Mouse (Mus musculus): ENCODE measurements around the gene D330020A13Rik.
A peak's percentile ranks its signal among the peaks of the same experiment; 100 is the strongest.

D330020A13Rik gene

DNA sequence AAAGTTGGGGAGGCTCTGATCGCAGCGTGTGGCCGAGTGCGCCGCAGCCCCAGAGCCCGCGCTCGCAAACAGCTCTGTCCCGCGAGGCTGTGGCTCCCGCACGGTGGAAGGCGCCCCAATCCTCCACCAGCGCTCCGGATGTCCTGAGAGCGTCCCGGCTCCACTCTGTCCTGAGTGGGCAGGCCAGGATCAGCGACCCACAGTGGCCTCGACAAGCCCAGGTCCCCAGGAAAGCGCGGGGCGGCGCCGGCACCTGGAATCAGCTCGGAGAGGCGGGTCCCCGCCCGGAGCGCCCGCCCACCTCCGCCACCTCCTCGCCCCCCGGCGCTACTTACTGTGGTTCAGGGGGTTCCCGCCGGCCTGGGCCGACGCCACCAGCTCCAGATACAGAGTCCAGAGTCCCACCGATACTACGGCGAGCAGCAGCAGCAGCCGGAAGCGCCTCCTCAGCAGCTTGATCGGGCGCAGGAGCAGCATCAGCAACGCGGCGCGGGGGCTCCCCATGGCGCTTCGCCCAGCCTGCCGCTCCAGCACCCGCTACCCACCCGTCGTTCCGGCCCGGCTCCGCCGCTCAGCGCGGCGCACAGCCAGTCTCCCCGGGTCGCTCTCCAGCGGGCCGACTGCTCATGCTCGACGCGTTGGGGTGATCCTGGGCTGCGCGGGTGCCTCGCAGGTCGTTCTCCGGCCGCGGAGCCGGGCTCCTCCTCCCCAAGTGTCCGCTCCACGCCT lies at the start of gene D330020A13Rik, which contains the start of gene B4galnt3:
D330020A13Rik (plus strand) TSS at position 309 of the 729 bp plus-strand sequence.
B4galnt3 (minus strand) TSS at position 504 of the 729 bp plus-strand sequence.
- DNase-seq (ENCODE audit: low spot score in 2 of 2), result peak in 1 of 2 experiments; percentile 37

DNA sequence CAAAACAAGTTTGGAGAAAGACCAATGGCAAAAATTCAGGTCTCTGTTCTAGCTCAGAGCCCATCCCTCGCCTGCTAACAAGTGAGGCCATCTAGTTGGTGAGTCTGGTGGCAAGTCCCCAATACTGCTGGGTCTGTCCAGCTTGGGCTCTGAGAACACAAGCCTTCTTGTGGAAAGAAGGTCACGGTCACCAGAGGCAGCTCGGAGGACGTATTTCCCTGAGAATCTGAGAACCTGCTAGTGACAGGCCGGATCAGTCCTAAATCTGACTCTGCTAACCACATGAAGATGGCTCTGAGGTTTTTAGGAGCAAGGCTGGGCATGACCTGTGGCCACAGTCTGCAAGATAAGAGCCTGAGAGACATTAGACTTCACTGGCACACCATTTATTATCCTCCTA lies 47.5 kb upstream of the D330020A13Rik start:
- DNase-seq (ENCODE audit: low spot score in 2 of 2), result no peak

DNA sequence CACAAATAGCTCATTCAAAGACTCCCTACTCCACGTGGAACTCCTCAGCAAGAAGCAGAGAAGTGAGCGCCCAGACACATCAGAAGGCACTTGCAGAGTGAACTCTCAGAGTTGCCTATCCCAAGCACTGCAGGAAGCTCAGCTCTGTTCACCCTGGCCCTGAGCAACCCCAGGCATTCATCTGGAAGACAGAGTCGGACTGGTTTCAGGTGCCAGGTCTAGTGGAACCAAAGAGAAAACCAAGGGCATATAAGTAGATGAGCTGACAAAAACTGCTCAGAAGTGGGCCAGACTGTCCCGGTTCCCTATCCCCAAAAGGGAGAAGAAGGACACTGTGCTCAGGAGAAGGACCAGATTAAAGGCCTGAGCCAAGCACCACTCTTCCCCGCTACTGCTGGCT lies 44.3 kb upstream of the D330020A13Rik start:
- no peak for DNase-seq (ENCODE audit: low spot score in 2 of 2)

DNA sequence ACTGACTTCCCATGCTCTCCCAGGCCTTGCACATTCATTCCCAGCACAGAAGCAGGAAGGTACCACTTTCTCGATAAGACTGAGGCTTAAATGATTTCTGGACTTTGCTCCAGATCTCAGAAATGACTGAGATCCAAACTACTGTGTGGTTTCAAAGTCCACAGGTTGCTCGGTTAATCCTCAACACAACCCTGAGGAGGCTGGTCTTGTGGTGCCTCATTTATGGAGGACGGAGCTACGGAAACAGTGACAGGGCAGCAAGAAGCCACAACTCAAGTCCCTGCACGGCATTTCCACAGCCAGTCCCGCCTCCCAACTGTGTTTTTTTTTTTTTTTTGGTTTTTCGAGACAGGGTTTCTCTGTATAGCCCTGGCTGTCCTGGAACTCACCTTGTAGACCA lies 43.2 kb upstream of the D330020A13Rik start:
- no peak for DNase-seq (ENCODE audit: low spot score in 2 of 2)

DNA sequence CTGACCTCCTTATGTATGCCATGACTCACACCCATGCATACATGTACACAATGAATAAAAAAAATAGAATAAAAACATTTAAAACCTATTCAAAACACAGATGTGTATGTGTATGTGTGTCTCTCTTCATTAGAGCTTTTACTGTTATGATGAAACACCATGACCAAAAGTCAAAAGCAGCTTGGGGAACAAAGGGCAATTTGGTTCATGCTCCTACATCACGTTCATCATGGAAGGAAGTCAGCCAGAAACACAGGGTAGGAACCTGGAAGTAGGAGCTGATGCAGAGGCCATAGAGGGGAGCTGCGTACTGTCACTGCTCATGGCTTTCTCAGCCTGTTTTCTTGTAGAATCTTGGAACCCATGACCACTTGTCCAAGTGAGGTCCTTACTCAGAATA lies 41.4 kb upstream of the D330020A13Rik start:
- no peak for DNase-seq (ENCODE audit: low spot score in 2 of 2)

DNA sequence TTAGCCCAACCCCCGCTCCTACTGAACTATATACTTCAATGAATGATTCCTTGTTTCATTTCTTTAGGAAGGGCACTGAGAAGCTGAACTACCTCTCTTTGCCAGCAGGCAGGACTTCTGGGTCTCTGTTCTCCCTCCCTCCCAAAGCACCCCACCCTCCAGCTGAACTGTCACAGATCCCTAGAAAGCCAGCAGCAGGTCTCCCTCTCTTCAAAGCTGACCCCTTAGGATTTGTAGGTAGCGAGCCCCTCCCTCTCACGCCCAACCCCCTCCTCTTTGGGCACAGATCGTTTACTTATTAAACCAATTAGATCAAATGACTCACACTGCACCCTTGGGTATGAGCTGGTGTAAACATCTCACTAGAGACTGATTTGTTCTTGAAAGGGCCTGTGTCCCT lies 39.5 kb upstream of the D330020A13Rik start:
- no peak for DNase-seq (ENCODE audit: low spot score in 2 of 2)

DNA sequence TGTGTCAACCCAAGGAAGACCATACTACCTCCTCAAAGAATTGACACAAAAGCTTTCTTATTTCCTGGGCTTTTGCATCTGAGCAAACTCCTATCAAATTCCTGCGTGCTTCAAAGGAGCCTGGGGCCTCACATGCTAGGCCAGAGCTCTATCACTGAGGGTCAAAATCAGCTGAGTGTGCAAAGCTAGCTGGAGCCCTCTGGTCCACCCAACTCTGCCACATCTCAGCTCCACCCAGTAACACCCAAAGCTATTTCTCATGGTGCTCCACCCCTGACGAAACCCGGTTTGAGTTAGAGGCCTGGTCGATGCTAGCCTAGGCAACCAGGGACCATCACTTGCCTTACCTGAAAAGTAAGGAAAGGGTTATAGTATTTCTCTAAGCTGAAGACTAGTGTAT lies 39.0 kb upstream of the D330020A13Rik start:
- no peak for DNase-seq (ENCODE audit: low spot score in 2 of 2)

DNA sequence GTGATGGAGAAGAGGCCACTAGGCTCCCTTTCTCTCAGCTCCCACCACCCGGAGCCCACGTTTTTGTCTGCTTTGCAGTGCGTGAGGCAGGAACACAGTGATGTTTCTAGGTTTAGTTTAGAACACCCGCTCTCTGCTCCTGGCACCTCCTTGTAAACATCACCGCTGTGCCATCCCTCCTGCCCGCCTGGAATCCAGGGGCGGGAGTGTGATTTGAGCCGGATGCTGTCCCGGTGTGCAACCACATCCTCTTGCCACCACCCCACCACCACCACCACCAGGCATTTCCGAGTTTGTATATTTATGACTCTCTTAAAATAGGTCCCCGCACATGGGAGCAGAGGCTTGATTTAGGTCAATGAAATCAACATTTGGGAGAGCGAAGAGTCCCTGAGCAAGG lies 38.5 kb upstream of the D330020A13Rik start:
- no peak for DNase-seq (ENCODE audit: low spot score in 2 of 2)

DNA sequence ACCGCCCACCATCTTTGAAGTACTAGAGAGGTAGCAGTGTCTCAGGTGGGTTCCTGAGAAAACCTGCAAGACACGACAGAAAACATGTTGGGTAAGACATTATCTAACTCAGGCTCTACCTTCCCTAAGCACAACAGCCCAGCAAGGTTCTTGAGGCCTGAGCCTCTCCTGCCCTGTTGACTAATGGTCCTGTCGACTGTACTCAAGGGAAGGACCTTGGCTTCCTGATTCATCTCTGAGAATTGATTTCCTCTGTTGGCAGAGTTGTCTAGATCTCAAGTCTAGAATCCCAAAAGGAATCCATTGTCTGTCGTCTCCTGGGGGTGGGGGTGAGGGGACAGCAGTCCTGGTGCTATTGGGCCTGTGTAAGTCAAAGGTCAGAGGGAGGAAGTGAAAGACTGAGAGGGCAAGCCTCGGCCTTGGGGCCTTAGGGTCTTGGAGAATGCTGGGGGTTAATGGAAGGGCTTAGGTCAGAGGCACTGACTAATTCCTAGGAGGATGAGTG lies 37.7 kb upstream of the D330020A13Rik start:
- no peak for DNase-seq (ENCODE audit: low spot score in 2 of 2)

DNA sequence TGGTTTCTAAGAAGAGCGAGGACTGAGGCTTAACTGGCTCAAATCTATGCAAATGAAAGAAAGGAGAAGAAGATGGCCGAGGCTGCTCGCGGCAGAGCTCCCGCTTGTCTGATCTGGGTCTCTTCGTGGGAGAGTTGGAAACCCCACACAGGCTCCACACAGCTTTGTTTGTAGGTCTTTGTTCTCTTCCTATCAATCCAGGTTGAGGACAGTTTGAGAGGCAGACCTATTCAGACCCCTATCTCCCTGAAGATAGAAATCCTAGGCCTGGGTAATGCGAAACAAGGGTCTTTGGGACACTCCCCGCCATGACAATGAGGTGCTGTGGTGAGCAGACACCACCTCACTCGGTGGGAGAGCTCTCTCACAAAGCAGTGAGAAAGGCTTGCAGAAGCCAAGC lies 34.7 kb upstream of the D330020A13Rik start:
- no peak for DNase-seq (ENCODE audit: low spot score in 2 of 2)

- DNase-seq (ENCODE audit: low spot score in 2 of 2), result no peak
Measured at GRCm38 (mm10) chr6:120262886-120263531, 31.2 kb upstream of the D330020A13Rik start.

- no peak for DNase-seq (ENCODE audit: low spot score in 2 of 2)
Measured at GRCm38 (mm10) chr6:120263608-120264007, 30.6 kb upstream of the D330020A13Rik start.

DNA sequence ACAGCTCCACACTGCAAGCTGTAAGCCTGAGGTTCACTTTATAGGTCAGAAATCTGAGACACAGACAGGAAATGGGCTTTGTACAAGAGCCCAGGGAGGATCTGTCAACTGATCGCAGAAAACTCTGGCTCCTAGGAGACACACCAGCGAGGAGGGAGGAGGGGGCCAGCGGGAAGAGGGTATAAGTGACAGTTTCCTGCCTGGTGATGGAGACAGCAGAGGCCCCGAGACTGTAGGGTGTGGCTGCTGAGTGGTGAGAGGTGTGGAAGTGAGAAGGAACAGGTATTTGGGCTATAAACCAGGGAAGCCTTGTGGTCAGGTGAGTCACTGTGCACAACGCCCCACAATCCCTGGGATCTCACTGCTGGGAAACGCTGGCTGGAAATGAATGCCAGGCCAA lies 30.0 kb upstream of the D330020A13Rik start:
- no peak for DNase-seq (ENCODE audit: low spot score in 2 of 2)

DNA sequence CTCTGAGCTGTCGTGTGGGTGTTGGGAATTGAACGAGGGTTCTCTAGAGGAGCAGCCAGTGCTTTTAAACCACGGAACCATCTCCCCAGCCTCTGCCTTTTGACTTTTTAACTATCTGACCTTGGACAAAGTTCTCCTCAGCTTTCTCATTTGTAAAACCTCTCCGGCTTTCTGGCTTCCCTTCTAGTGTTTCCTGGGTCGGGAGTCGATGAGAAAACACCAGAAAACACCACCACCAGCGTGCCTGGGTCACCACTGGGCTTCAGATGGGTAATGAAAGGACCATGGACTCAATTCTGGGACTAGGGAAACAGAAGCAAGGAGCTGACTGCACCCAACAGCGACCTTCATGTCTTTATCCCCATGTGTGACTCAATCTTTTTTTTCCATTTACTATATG lies 20.0 kb upstream of the D330020A13Rik start:
- DNase-seq (ENCODE audit: low spot score in 2 of 2), result no peak

- DNase-seq (ENCODE audit: low spot score in 2 of 2), result peak in 1 of 2 experiments; percentile 3
Measured at GRCm38 (mm10) chr6:120274887-120275286, 19.3 kb upstream of the D330020A13Rik start.

DNA sequence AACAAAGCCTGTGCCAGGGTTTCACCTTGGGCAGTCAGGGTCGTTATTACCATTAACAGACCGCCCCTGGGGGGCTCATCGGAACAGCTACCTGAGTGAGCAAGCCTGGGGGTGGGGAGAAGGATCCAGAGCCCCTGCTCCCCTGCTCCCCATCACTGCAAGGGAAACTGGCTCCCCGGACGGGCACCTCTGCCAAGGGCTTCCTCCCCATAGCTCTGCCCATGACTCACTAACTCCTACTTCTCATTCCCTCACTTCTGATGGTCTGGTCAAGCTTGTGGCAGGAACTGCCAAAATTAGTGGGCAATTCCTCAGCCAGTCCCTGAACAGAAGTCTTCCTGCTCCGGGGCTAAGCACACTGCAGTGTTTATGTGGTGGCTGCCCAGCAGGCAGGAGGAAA lies 18.9 kb upstream of the D330020A13Rik start:
- no peak for DNase-seq (ENCODE audit: low spot score in 2 of 2)

DNA sequence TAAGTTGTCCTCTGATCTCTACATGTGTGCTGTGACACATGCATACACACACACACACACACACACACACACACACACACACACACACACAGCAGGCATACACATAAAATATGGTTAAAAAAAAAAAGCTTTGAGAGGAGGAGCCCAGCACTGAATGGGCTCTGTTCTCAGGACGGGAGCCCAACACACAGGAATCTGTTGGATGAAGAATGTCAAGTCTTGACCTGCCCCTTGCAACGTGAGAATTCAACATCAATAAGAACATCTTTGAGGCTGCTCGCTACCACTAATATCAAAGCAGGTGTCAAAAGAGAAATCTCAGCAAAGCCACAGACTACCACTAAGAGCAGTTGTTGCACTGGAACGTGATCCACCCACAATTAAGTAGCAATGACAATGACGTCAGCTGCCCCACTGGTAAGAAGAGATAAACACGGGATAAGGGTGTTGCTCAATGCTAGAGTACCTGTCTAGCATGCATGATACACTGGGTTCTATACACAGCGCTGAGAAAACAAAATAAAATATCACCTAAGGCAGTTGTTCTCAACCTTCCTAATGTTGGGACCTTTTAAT lies 17.2 kb upstream of the D330020A13Rik start:
- DNase-seq (ENCODE audit: low spot score in 2 of 2), result no peak

DNA sequence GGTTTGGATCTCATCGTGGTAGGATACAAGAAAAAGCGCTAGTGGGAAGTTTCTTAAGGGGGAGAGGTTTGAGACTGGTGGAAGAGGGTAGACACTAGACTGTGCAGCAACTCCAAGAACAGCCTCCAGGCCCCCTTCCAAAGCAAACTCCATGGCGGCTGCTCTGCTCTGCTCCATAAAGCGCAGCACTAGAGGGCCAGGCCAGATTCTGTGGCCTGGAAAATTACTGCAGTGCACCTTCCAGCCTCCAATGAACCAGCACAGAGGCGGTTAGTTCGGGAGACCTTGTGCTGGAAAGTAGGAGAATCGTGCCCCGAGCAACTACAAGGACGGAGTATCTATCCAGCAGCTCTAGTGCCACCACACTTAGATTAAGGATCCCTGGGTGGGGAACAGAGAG lies 6.9 kb upstream of the D330020A13Rik start:
- DNase-seq (ENCODE audit: low spot score in 2 of 2), result no peak

- DNase-seq (ENCODE audit: low spot score in 2 of 2), result no peak
Measured at GRCm38 (mm10) chr6:120288541-120288940, 5.6 kb upstream of the D330020A13Rik start.

DNA sequence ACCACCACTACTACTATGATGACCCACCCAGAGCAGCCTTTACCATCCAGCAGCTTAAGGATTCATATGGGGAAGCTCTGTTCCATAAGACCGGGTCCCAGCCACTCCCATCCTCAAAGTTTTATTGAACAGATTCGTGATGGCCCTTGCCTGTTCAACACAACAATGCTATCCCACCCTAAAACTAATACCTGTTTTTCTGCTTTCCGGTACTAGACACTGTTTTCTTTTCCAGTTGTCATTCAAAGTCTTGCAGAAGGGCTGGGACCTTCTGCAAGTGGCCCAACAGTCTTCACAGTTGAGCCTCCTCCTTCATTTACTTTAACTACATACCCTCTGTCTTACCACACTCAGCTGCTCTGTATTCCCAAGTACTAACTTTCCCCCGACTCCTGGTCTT lies 4.7 kb upstream of the D330020A13Rik start:
- DNase-seq (ENCODE audit: low spot score in 2 of 2), result no peak

GRCm38 (mm10) chr6:120291396-120292009 lies 2.7 kb upstream of the D330020A13Rik start:
- DNase-seq (ENCODE audit: low spot score in 2 of 2), result no peak

DNA sequence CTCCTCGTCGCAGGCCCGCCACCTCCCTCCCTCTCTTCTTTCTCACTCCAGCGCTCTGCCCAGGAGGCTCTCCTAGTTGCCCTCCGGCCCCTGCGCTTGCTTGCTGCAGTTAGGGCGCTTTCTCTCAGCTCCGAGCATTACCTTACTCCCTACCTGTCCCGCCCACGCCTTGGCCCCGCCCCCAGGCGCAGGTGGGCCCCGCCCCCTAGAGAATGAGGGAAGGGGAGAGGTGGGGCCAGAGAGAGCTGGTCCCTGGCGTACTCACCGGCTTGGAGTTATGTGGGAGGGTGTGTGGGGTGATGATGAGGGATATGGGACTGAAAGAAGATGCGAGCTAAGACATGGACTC lies 595 bp downstream of the D330020A13Rik start:
- DNase-seq (ENCODE audit: low spot score in 2 of 2), result peak; percentile 15 to 80

All from urinary bladder, adult 18-20 months (tissue).